ENCODE assay signal across 24 mouse cellular contexts in genomic region chr5:138720329-138721190, GRCm38 (mm10). TPM values are rescaled to one million over a fixed set of nuclear protein-coding genes. Genes with fewer than 3 reads are reported as not detected.
DNase-seq lines count a peak whose midpoint lies in the region; ATAC-seq lines count a peak whose summit lies in the region.
"Had no signal": no experiment of that assay in that cellular context is flagged by ENCODE, and none has a peak within 500 bp of the region (broad histone marks: within the 10 kb centered on the region; RNA-seq: fewer than 3 reads in every experiment).

No protein-coding gene starts in this region.

- H3K4me2 ChIP-seq in kidney, embryonic 16.5 days (replicated peaks; ENCODE audit: low read depth, low read length) = no peak overlapping the region
- H3K4me2 ChIP-seq in hindbrain, embryonic 15.5 days = no peak overlapping the region
- no peak overlapping the region for H3K4me2 ChIP-seq in neural tube, embryonic 15.5 days
- H3K4me2 ChIP-seq: embryonic facial prominence, embryonic 12.5 days; forebrain, embryonic 13.5 days; intestine, embryonic 15.5 days had no signal

- no peak overlapping the region for H3K27ac ChIP-seq in kidney, embryonic 16.5 days (ENCODE audit: low read length)
- no peak overlapping the region for H3K27ac ChIP-seq in hindbrain, embryonic 15.5 days (replicated peaks)
- H3K27ac ChIP-seq in neural tube, embryonic 15.5 days (replicated peaks) = no peak overlapping the region; the same call in 1 of the 2 replicates
- H3K27ac ChIP-seq: embryonic facial prominence, embryonic 12.5 days; forebrain, embryonic 13.5 days; heart, adult 2 months; intestine, embryonic 15.5 days; kidney, postnatal 0 days; layer of hippocampus, adult 2 months had no signal

- DNase-seq in embryo, embryonic 10 days (ENCODE audit: low spot score) = peak; percentile 18
- no peak for DNase-seq in embryo, embryonic 11 days
- DNase-seq in kidney, postnatal 14 days = no peak
- DNase-seq in liver = no peak
- no peak for DNase-seq in ovary, postnatal 14 days (ENCODE audit: low spot score)
- DNase-seq: adrenal gland, postnatal 14 days; cerebellum, adult 11 months; gastrocnemius, postnatal 25 days; heart, adult 2 months; heart, postnatal 36 days; lung, adult 18-20 months; lung, postnatal 36 days; thymus, postnatal 14 days had no signal

- H3K9ac ChIP-seq in kidney, embryonic 16.5 days (replicated peaks; ENCODE audit: low read length) = no peak overlapping the region
- no peak overlapping the region for H3K9ac ChIP-seq in hindbrain, embryonic 15.5 days
- H3K9ac ChIP-seq in neural tube, embryonic 15.5 days (replicated peaks) = no peak overlapping the region
- H3K9ac ChIP-seq: embryonic facial prominence, embryonic 12.5 days; forebrain, embryonic 13.5 days; intestine, embryonic 15.5 days had no signal

- 26% methylated on average over 13 of the region's 13 CpGs for WGBS in kidney, embryonic 16.5 days
- WGBS in hindbrain, embryonic 15.5 days = 37% methylated on average over 13 of the region's 13 CpGs
- 37% methylated on average over 13 of the region's 13 CpGs for WGBS in neural tube, embryonic 15.5 days

- peak; percentile 39; the same call in 1 of the 2 replicates for ATAC-seq in kidney, embryonic 16.5 days (ENCODE audit: low FRiP score, low TSS enrichment)
- peak; percentile 59; the same call in 1 of the 2 replicates for ATAC-seq in hindbrain, embryonic 15.5 days (ENCODE audit: low FRiP score, low read depth)
- ATAC-seq in neural tube, embryonic 15.5 days (ENCODE audit: low FRiP score) = peak; percentile 59; the same call in 1 of the 2 replicates
- ATAC-seq: activated CD4-positive, CD25-positive, alpha-beta regulatory T cell, adult 4 months; CD4-positive, CD25-positive, alpha-beta regulatory T cell, adult 4 months; forebrain, embryonic 13.5 days; intestine, embryonic 15.5 days had no signal

- no peaks in the 10 kb centered on the region for H3K36me3 ChIP-seq in kidney, embryonic 16.5 days (ENCODE audit: insufficient read depth, low read length)
- no peaks in the 10 kb centered on the region for H3K36me3 ChIP-seq in hindbrain, embryonic 15.5 days
- H3K36me3 ChIP-seq in neural tube, embryonic 15.5 days = no peaks in the 10 kb centered on the region
- H3K36me3 ChIP-seq: embryonic facial prominence, embryonic 12.5 days; intestine, embryonic 15.5 days had no signal

- H3K4me3 ChIP-seq in kidney, embryonic 16.5 days (ENCODE audit: low read length) = no peak overlapping the region
- no peak overlapping the region for H3K4me3 ChIP-seq in hindbrain, embryonic 15.5 days
- no peak overlapping the region for H3K4me3 ChIP-seq in neural tube, embryonic 15.5 days (replicated peaks)
- H3K4me3 ChIP-seq: embryonic facial prominence, embryonic 12.5 days; erythroblast, embryonic 14.5 days; forebrain, embryonic 13.5 days; heart, adult 2 months; intestine, embryonic 15.5 days; layer of hippocampus, adult 2 months had no signal

- H3K27me3 ChIP-seq in kidney, embryonic 16.5 days (ENCODE audit: insufficient read depth, low read length) = no peaks in the 10 kb centered on the region
- no peaks in the 10 kb centered on the region for H3K27me3 ChIP-seq in hindbrain, embryonic 15.5 days
- H3K27me3 ChIP-seq in neural tube, embryonic 15.5 days (replicated peaks) = no peaks in the 10 kb centered on the region
- H3K27me3 ChIP-seq: embryonic facial prominence, embryonic 12.5 days; intestine, embryonic 15.5 days had no signal

- no peaks in the 10 kb centered on the region for H3K9me3 ChIP-seq in kidney, embryonic 16.5 days (ENCODE audit: low read length)
- no peaks in the 10 kb centered on the region for H3K9me3 ChIP-seq in hindbrain, embryonic 15.5 days
- H3K9me3 ChIP-seq in neural tube, embryonic 15.5 days (replicated peaks) = no peaks in the 10 kb centered on the region
- H3K9me3 ChIP-seq: embryonic facial prominence, embryonic 12.5 days; forebrain, embryonic 13.5 days; intestine, embryonic 15.5 days had no signal

- peaks cover 4% of the 10 kb centered on the region for H3K4me1 ChIP-seq in kidney, embryonic 16.5 days (ENCODE audit: insufficient read depth, low read length)
- H3K4me1 ChIP-seq in hindbrain, embryonic 15.5 days (replicated peaks) = no peaks in the 10 kb centered on the region; the same call in none of the 2 replicates
- H3K4me1 ChIP-seq in neural tube, embryonic 15.5 days = peaks cover 9% of the 10 kb centered on the region; the same call in 1 of the 2 replicates
- H3K4me1 ChIP-seq: embryonic facial prominence, embryonic 12.5 days; intestine, embryonic 15.5 days had no signal

RNA-seq across cellular contexts. Expression of gene Fam20c, which starts 33.8 kb away (rescaled TPM):
- 18.2 and 20.8 TPM in 2 replicates for polyA plus RNA-seq in kidney, embryonic 16.5 days (2015; fragmentation: Nextera tagmentation; extraction: Ambion mirVana)
- 57.4 and 64.9 TPM in 2 replicates for polyA plus RNA-seq in hindbrain, embryonic 15.5 days (2015; fragmentation: Nextera tagmentation; extraction: Ambion mirVana)
- polyA plus RNA-seq in neural tube, embryonic 15.5 days (2015; fragmentation: Nextera tagmentation; extraction: Ambion mirVana) = 43.6 and 57.9 TPM in 2 replicates
- polyA plus RNA-seq: activated CD4-positive, CD25-positive, alpha-beta regulatory T cell, adult 4 months; CD4-positive, CD25-positive, alpha-beta regulatory T cell, adult 4 months had no signal
